Mouse (Mus musculus) kidney, embryonic 16.5 days (tissue): ENCODE measurements around the gene Pa2g4. TPM values are rescaled to one million over a fixed set of nuclear protein-coding genes. Genes with fewer than 3 reads are reported as not detected.

Experiments
- ATAC-seq: fragments of 200-750 bp; cut with Nextera tagmentation; 2 replicates; pipeline ENCODE4 v1.8.0; 2017; ENCODE audit warnings: moderate TSS enrichment; ENCODE audit not compliant: low FRiP score, low TSS enrichment
- H3K27ac ChIP-seq: fragments of 300-500 bp; sonication (generic); 2 replicates; pipeline ENCODE4 v1.5.1; 2014; ENCODE audit warnings: low read length
- H3K27me3 ChIP-seq: fragments of 300-500 bp; sonication (generic); 2 replicates; pipeline ENCODE4 v1.6.1; 2014; ENCODE audit warnings: low read length, control low read depth, mixed read lengths; ENCODE audit not compliant: insufficient read depth
- H3K36me3 ChIP-seq: fragments of 300-500 bp; sonication (generic); 2 replicates; pipeline ENCODE4 v1.6.1; 2014; ENCODE audit warnings: low read length, control low read depth, mixed read lengths; ENCODE audit not compliant: insufficient read depth
- H3K4me1 ChIP-seq: fragments of 300-500 bp; sonication (generic); 2 replicates; pipeline ENCODE4 v1.6.1; 2014; ENCODE audit warnings: low read length, control low read depth, mixed read lengths; ENCODE audit not compliant: insufficient read depth
- H3K4me2 ChIP-seq: fragments of 300-500 bp; sonication (generic); replicated peaks from 2 replicates; pipeline ENCODE4 v1.6.1; 2014; ENCODE audit warnings: low read depth, low read length
- H3K4me3 ChIP-seq: fragments of 300-500 bp; sonication (generic); 2 replicates; pipeline ENCODE4 v1.5.1; 2014; ENCODE audit warnings: mild to moderate bottlenecking, low read length
- H3K9ac ChIP-seq: fragments of 300-500 bp; sonication (generic); replicated peaks from 2 replicates; pipeline ENCODE4 v1.6.1; 2014; ENCODE audit warnings: low read length
- H3K9me3 ChIP-seq: fragments of 300-500 bp; sonication (generic); 2 replicates; pipeline ENCODE4 v1.6.1; 2016; ENCODE audit warnings: low read length, control low read depth
- WGBS: fragments of 180-500 bp; shearing (Covaris S2); extraction: QIAGEN DNeasy Blood & Tissue Kit; methylation state at CpG from one replicate; pipeline ENCODE4 v1.1.7; 2014; 5-methylcytosine and 5-hydroxymethylcytosine counted together
- microRNA-seq: library from miRNA; unstranded; fragments of <30 nt; microRNA quantifications from one replicate; pipeline ENCODE4, GENCODE M21; 2016
- polyA plus RNA-seq: library from polyadenylated mRNA; unstranded; fragments of >200 nt; fragmentation: Nextera tagmentation; extraction: Ambion mirVana; gene quantifications from 2 replicates; pipeline ENCODE4 v1.2.1, GENCODE M21; 2015

Gene Pa2g4
- polyA plus RNA-seq, 1 experiment from 2014 or later: 203 TPM

DNA sequence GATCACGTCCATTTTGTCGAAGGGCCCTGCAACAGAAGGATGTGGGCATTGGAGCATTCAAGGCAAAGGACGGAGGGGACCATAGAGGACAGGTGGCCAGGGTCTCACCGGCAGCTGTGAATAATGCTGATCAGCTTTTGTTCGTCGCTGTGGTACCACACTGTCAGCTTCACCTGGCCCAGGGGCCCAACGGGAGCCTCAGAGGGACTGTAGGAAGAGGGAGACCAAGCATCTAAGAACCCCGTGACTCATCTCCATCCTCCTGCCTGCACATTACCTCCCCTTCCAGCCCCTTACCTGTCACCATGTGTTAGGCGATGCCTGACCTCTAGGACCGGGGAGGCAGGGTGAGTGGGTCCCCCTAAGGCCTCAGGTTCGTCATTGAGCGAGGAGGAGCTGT lies 54.0 kb downstream of the Pa2g4 start:
- H3K9me3 ChIP-seq: no peaks in the 10 kb centered on the region
- H3K4me2 ChIP-seq: no peak overlapping the region
- ATAC-seq: no peak

DNA sequence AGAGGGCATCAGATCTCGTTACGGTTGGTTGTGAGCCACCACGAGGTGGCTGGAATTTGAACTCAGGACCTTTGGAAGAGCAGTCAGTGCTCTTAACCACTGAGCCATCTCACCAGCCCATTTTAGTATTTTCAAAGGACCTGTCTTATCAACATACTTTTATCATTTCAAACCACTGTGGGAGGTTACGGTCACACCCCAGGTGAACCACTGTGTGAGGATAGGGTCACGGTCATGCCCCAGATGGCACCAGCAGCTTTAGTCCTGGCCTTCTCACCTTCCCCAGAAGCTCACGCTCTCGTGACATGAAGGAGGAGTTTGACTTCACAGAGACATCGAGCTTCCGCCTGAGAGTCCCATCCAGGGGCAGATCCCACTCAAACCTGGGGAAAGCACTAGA lies 54.6 kb downstream of the Pa2g4 start:
- no peaks in the 10 kb centered on the region for H3K9me3 ChIP-seq
- ATAC-seq: no peak
- no peaks in the 10 kb centered on the region for H3K4me1 ChIP-seq
- H3K4me3 ChIP-seq: no peak overlapping the region
- H3K36me3 ChIP-seq: peaks cover 11% of the 10 kb centered on the region; the same call in 1 of the 2 replicates
- no peak overlapping the region for H3K9ac ChIP-seq
- H3K27ac ChIP-seq: no peak overlapping the region
- H3K4me2 ChIP-seq: no peak overlapping the region
- 77% methylated on average over 9 of the region's 9 CpGs for WGBS
- no peaks in the 10 kb centered on the region for H3K27me3 ChIP-seq

More for the DNA sequence above, 54.0 kb downstream of the Pa2g4 start:
- Histone ChIP-seq H3K27ac (no peak overlapping the region), H3K27me3 (no peaks in the 10 kb centered on the region), H3K4me1 (peaks cover under 1% of the 10 kb centered on the region; the same call in 1 of the 2 replicates), H3K9ac (no peak overlapping the region), H3K36me3 (peaks cover 11% of the 10 kb centered on the region; the same call in 1 of the 2 replicates), H3K4me3 (no peak overlapping the region)
- WGBS: 87% methylated on average over 12 of the region's 12 CpGs

DNA sequence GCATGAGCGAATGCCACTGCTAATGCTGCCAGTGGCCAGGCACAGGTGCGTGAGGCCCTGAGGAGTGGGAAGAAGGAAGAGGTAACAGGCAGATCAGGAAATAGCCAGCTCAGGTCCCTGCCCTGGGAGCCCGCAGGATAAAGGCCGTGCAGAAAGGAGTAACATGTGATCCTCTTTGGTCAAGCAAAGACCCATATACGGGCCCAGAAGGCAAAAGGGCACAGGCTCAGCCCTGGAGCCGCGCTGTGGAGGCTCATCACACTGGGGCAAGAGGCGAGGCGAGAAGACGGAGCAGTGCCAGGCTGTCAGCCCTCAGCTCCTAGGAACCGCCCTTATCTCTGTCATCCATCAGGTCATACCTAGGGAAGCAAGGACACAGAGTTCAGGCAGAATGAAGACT lies 55.5 kb downstream of the Pa2g4 start:
- H3K9ac ChIP-seq: no peak overlapping the region
- H3K4me1 ChIP-seq: no peaks in the 10 kb centered on the region
- H3K27ac ChIP-seq: no peak overlapping the region
- H3K4me2 ChIP-seq: no peak overlapping the region
- no peaks in the 10 kb centered on the region for H3K9me3 ChIP-seq
- no peaks in the 10 kb centered on the region for H3K27me3 ChIP-seq
- H3K4me3 ChIP-seq: no peak overlapping the region
- 85% methylated on average over 11 of the region's 11 CpGs for WGBS
- H3K36me3 ChIP-seq: peaks cover 11% of the 10 kb centered on the region; the same call in 1 of the 2 replicates
- no peak for ATAC-seq

DNA sequence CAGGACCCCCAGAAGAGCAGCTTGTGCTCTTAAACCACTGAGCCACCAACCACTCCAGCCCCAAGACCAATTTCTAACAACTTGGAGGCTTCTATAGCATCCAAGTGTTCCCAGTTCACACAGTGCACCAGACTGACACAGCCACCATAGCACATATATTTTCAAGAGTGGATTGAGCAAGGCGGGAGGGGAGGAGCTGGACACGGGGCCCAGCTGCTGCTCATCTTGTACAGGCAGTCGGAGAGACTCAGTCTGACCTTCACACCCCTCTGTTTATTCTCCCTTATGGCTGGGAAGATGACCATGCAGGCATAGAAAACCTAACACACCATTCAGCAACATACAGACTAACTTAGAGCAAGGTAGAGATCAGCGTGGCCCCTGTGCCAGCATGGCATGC lies 56.0 kb downstream of the Pa2g4 start:
- 57% methylated on average over 4 of the region's 4 CpGs for WGBS
- peaks cover 11% of the 10 kb centered on the region; the same call in 1 of the 2 replicates for H3K36me3 ChIP-seq
- no peaks in the 10 kb centered on the region for H3K9me3 ChIP-seq
- H3K27ac ChIP-seq: no peak overlapping the region
- no peak overlapping the region for H3K4me3 ChIP-seq
- H3K27me3 ChIP-seq: no peaks in the 10 kb centered on the region
- H3K4me1 ChIP-seq: peaks cover 4% of the 10 kb centered on the region; the same call in 1 of the 2 replicates
- no peak overlapping the region for H3K4me2 ChIP-seq
- no peak overlapping the region for H3K9ac ChIP-seq
- no peak for ATAC-seq

DNA sequence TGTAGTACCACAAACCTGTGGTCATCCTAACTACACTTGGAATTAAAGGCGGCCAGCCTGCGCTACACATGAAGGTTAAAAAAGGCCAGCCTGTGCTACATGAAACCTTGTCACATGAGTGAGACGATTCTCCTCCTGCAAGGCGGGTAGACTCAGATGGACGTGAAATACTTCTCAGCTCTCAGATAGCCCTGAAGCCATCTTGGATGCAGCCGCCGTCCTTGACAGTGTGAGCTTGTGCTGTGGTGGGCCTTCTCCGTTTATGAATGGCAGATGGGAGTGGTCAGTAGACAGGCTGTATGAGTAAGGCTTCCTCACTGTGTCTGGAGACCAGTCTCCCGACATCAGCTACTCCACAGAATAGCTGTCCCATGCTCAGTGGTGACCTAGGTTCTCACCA lies 56.6 kb downstream of the Pa2g4 start:
- WGBS: 86% methylated on average over 9 of the region's 9 CpGs
- H3K4me3 ChIP-seq: no peak overlapping the region
- H3K4me1 ChIP-seq: peaks cover 5% of the 10 kb centered on the region; the same call in 1 of the 2 replicates
- no peak for ATAC-seq
- peaks cover 11% of the 10 kb centered on the region; the same call in 1 of the 2 replicates for H3K36me3 ChIP-seq
- H3K9me3 ChIP-seq: no peaks in the 10 kb centered on the region
- no peaks in the 10 kb centered on the region for H3K27me3 ChIP-seq
- H3K9ac ChIP-seq: no peak overlapping the region
- no peak overlapping the region for H3K27ac ChIP-seq
- H3K4me2 ChIP-seq: no peak overlapping the region

DNA sequence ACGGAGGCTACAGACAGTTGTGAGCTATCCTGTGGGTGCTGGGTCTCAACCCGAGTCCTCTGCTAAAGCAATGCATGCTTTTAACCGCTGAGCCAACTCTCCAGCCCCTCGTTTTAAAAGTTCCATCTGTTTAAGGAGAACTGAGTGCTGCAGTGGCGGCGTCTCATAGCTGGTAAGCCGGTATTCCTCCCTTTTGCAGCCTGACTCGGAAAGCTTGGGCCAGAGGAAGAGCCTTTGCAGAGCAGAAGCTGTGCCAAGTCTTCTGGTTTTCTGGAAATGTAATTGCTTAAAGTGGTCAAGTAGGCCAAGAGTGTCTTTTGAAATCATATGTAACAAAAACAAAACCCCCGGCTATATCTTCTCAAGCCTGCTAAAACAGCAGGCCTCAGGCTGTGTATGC lies 57.5 kb downstream of the Pa2g4 start:
- no peaks in the 10 kb centered on the region for H3K9me3 ChIP-seq
- H3K4me1 ChIP-seq: peaks cover 7% of the 10 kb centered on the region; the same call in 1 of the 2 replicates
- H3K36me3 ChIP-seq: peaks cover 11% of the 10 kb centered on the region; the same call in 1 of the 2 replicates
- no peak overlapping the region for H3K4me3 ChIP-seq
- H3K9ac ChIP-seq: no peak overlapping the region
- 66% methylated on average over 9 of the region's 9 CpGs for WGBS
- no peaks in the 10 kb centered on the region for H3K27me3 ChIP-seq
- no peak overlapping the region for H3K27ac ChIP-seq
- no peak overlapping the region for H3K4me2 ChIP-seq
- no peak for ATAC-seq

Small RNA genes within 50 kb of the gene (microRNA-seq; reads per million reads assigned to microRNA genes)
- gene Gm47275 (not detected), gene Mir6916 (not detected), gene Mir6917 (not detected)

Other genes starting within 250 kb of the Pa2g4 start
- 343 and 370 TPM in 2 replicates for gene Cnpy2, start 243.5 kb downstream of the Pa2g4 start, polyA plus RNA-seq
- gene Cs, start 228.3 kb downstream of the Pa2g4 start, polyA plus RNA-seq: 238 and 244 TPM in 2 replicates
- gene Coq10a, start 197.0 kb downstream of the Pa2g4 start, polyA plus RNA-seq: 4.1 and 10.9 TPM in 2 replicates
- gene Ankrd52, start 188.9 kb downstream of the Pa2g4 start, polyA plus RNA-seq: 11.9 and 12.8 TPM in 2 replicates
- 69.0 and 75.1 TPM in 2 replicates for gene Slc39a5, start 164.8 kb downstream of the Pa2g4 start, polyA plus RNA-seq
- gene Nabp2, start 154.5 kb downstream of the Pa2g4 start, polyA plus RNA-seq: 81.7 and 94.8 TPM in 2 replicates
- 52.5 and 52.6 TPM in 2 replicates for gene Rnf41, start 154.3 kb downstream of the Pa2g4 start, polyA plus RNA-seq
- gene Smarcc2, start 106.7 kb downstream of the Pa2g4 start, polyA plus RNA-seq: 64.5 and 75.9 TPM in 2 replicates
- 1,255 and 1,413 TPM in 2 replicates for gene Myl6, start 71.8 kb downstream of the Pa2g4 start, polyA plus RNA-seq
- gene Myl6b, start 67.3 kb downstream of the Pa2g4 start, polyA plus RNA-seq: 4.2 and 5.7 TPM in 2 replicates
- 23.2 and 24.2 TPM in 2 replicates for gene Esyt1, start 40.1 kb downstream of the Pa2g4 start, polyA plus RNA-seq
- 16.2 and 16.6 TPM in 2 replicates for gene Zc3h10, start 18.2 kb downstream of the Pa2g4 start, polyA plus RNA-seq
- gene Rpl41, start 16.7 kb downstream of the Pa2g4 start, polyA plus RNA-seq: 3,659 and 3,733 TPM in 2 replicates
- gene Erbb3, start 23.7 kb upstream of the Pa2g4 start, polyA plus RNA-seq: 11.5 and 12.8 TPM in 2 replicates
- gene Rps26, start 60.8 kb upstream of the Pa2g4 start, polyA plus RNA-seq: 628 and 640 TPM in 2 replicates
- 1.4 and 2.0 TPM in 2 replicates for gene Ikzf4, start 80.0 kb upstream of the Pa2g4 start, polyA plus RNA-seq
- gene Suox, start 108.1 kb upstream of the Pa2g4 start, polyA plus RNA-seq: 15.9 and 16.3 TPM in 2 replicates
- 84.4 and 86.0 TPM in 2 replicates for gene Rab5b, start 130.3 kb upstream of the Pa2g4 start, polyA plus RNA-seq
- 1.5 and 1.7 TPM in 2 replicates for gene Pmel, start 138.2 kb upstream of the Pa2g4 start, polyA plus RNA-seq
- gene Cdk2, start 139.0 kb upstream of the Pa2g4 start, polyA plus RNA-seq: 100 and 105 TPM in 2 replicates
- 6.8 and 7.8 TPM in 2 replicates for gene Dgka, start 178.9 kb upstream of the Pa2g4 start, polyA plus RNA-seq
- 40.0 and 40.3 TPM in 2 replicates for gene Pym1, start 181.9 kb upstream of the Pa2g4 start, polyA plus RNA-seq
- 0.89 and 0.98 TPM in 2 replicates for gene Mmp19, start 224.9 kb upstream of the Pa2g4 start, polyA plus RNA-seq
- gene Dnajc14, start 238.1 kb upstream of the Pa2g4 start, polyA plus RNA-seq: 63.2 and 64.9 TPM in 2 replicates
- gene Tmem198b, start 238.4 kb upstream of the Pa2g4 start, polyA plus RNA-seq: 19.3 and 22.9 TPM in 2 replicates